Mouse (Mus musculus): ENCODE data around the gene Hykk. TPM values are rescaled to one million over a fixed set of nuclear protein-coding genes. Genes with fewer than 3 reads are reported as not detected.

The Hykk gene
- total and polyA plus RNA-seq, 3 experiments: 0.16 TPM; not detected in 2

DNA sequence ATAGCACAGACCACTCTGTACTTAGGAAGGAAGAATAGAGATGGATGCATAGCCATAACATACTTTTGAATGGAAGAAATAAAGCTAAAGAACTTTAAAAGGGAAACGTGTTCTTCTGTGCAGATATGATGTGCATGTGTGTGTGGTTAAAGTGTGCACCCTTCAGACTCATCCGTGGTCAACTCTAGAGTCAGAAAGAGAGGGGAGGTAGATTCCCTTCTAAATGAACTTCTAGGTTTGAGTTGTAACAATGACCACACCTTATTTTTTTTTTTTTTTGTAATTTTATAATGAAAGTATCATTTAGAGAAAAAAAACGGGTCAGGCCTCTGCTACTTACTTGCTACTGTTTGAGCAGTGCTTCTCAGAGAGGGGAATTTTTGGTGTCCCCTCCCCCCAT is 73.3 kb downstream of the Hykk start:
- DNase-seq (ENCODE audit: low spot score) (no peak), ATAC-seq (ENCODE audit: extremely low read depth, insufficient number of reproducible peaks, low FRiP score, poor library complexity, severe bottlenecking) (no peak)
- peaks cover 31% of the 10 kb centered on the region for H3K4me1 ChIP-seq (ENCODE audit: insufficient read depth, low read depth, low read length)
- no peaks in the 10 kb centered on the region for H3K9me3 ChIP-seq (replicated peaks)
- no peak for TF ChIP-seq CTCF (IDR thresholded peaks at IDR 0.05; ENCODE audit: low read depth, low read length)
- no peak for TF ChIP-seq TAL1 (conservative IDR thresholded peaks at IDR 0.05; ENCODE audit: low read depth, low read length)
- TF ChIP-seq POLR2AphosphoS5 (IDR thresholded peaks at IDR 0.05; ENCODE audit: insufficient replicate concordance, low read depth, low read length): no peak
- no peak for TF ChIP-seq GATA2 (IDR thresholded peaks at IDR 0.05; ENCODE audit: borderline replicate concordance, low read depth, low read length)
- TF ChIP-seq GATA1 (IDR thresholded peaks at IDR 0.05; ENCODE audit: borderline replicate concordance, low read length): no peak
- no peak overlapping the region for H3K4me3 ChIP-seq (ENCODE audit: low read depth, low read length)
- no peaks in the 10 kb centered on the region for H3K36me3 ChIP-seq (replicated peaks)
- H3K27me3 ChIP-seq (ENCODE audit: insufficient read depth, low read length): peaks cover 14% of the 10 kb centered on the region

DNA sequence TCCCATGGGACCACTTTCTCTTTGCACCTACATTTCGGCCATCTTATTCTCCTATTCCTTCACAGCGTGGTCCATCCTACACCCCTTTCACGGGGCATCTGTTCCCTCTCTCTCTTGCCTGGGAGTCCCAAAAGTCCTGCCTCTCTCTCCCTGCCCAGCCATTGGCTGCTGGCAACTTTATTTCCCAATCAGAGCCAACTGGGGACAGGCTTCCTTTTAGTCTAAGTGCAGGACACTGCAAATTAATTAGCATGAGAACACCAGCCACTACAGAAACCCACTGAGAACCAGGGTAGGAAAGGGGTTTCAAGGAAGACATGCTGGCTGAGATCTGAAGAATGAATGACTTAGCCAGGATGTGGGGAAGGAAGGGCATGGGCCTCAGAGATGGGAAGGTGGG is 77.3 kb downstream of the Hykk start:
- Histone ChIP-seq H3K27me3 (ENCODE audit: insufficient read depth, low read length) (peaks cover 9% of the 10 kb centered on the region), H3K9me3 (replicated peaks) (no peaks in the 10 kb centered on the region), H3K4me1 (ENCODE audit: insufficient read depth, low read depth, low read length) (peaks cover 47% of the 10 kb centered on the region), H3K36me3 (replicated peaks) (no peaks in the 10 kb centered on the region), H3K4me3 (ENCODE audit: low read depth, low read length) (no peak overlapping the region)
- TF ChIP-seq GATA2 (IDR thresholded peaks at IDR 0.05; ENCODE audit: borderline replicate concordance, low read depth, low read length) (no peak), POLR2AphosphoS5 (IDR thresholded peaks at IDR 0.05; ENCODE audit: insufficient replicate concordance, low read depth, low read length) (no peak), TAL1 (conservative IDR thresholded peaks at IDR 0.05; ENCODE audit: low read depth, low read length) (no peak), CTCF (IDR thresholded peaks at IDR 0.05; ENCODE audit: low read depth, low read length) (no peak), GATA1 (IDR thresholded peaks at IDR 0.05; ENCODE audit: borderline replicate concordance, low read length) (no peak)
- no peak for DNase-seq (ENCODE audit: low spot score)
- ATAC-seq (ENCODE audit: extremely low read depth, insufficient number of reproducible peaks, low FRiP score, poor library complexity, severe bottlenecking): no peak

DNA sequence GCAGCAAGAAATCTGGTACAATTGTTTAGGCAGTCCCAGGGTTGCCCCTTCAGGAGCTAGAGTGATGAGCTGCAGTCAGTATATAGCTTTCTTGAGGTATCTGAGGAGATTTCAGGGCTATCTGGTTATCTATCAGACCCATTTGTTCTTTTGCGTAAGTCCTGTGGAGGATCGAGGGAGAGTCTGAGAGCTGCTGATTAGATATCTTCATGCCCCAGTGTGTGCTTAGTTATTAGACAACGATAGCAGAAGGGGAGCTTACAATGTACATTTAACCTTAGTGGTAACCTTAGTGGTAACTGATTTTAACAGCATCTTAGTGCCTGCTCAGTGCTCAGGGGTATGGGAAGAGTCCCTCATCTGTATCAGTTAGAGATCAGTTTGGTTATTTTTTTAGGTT is 78.6 kb downstream of the Hykk start:
- ATAC-seq (ENCODE audit: extremely low read depth, insufficient number of reproducible peaks, low FRiP score, poor library complexity, severe bottlenecking): peak; percentile 88
- Histone ChIP-seq H3K4me3 (ENCODE audit: low read depth, low read length) (no peak overlapping the region), H3K36me3 (replicated peaks) (no peaks in the 10 kb centered on the region)

More for the DNA sequence above, 78.6 kb downstream of the Hykk start:
- peaks cover 12% of the 10 kb centered on the region for H3K27me3 ChIP-seq (ENCODE audit: insufficient read depth, low read length)
- H3K9me3 ChIP-seq (replicated peaks): no peaks in the 10 kb centered on the region
- DNase-seq (ENCODE audit: low spot score): peak; percentile 22
- H3K4me1 ChIP-seq (ENCODE audit: insufficient read depth, low read depth, low read length): peaks cover 40% of the 10 kb centered on the region
- TF ChIP-seq GATA1 (IDR thresholded peaks at IDR 0.05; ENCODE audit: borderline replicate concordance, low read length) (no peak), POLR2AphosphoS5 (IDR thresholded peaks at IDR 0.05; ENCODE audit: insufficient replicate concordance, low read depth, low read length) (no peak), TAL1 (conservative IDR thresholded peaks at IDR 0.05; ENCODE audit: low read depth, low read length) (peak; percentile 95)

Other genes with a start within 250 kb of the Hykk start
- 18.6 TPM in 1 of 2 replicates, not detected in the other for gene Dnaja4, start 218.4 kb upstream of the Hykk start, total RNA-seq (2014; fragmentation: Nextera tagmentation)
- gene Dnaja4, start 218.4 kb upstream of the Hykk start, total RNA-seq (2017): 0.12 and 0.16 TPM in 2 replicates
- gene Dnaja4, start 218.4 kb upstream of the Hykk start, polyA plus RNA-seq (2012): not detected in 2 replicates
- 55.8 and 67.6 TPM in 2 replicates for gene Wdr61, start 182.8 kb upstream of the Hykk start, total RNA-seq (2014; fragmentation: Nextera tagmentation)
- 109 and 124 TPM in 2 replicates for gene Wdr61, start 182.8 kb upstream of the Hykk start, total RNA-seq (2017)
- 12.5 and 32.6 TPM in 2 replicates for gene Wdr61, start 182.8 kb upstream of the Hykk start, polyA plus RNA-seq (2012)
- not detected in 2 replicates for gene Crabp1, start 152.5 kb upstream of the Hykk start, total RNA-seq (2014; fragmentation: Nextera tagmentation)
- gene Crabp1, start 152.5 kb upstream of the Hykk start, total RNA-seq (2017): not detected in 2 replicates
- gene Crabp1, start 152.5 kb upstream of the Hykk start, polyA plus RNA-seq (2012): not detected in 2 replicates
- 60.7 and 70.9 TPM in 2 replicates for gene Ireb2, start 53.5 kb upstream of the Hykk start, total RNA-seq (2014; fragmentation: Nextera tagmentation)
- 46.0 and 47.0 TPM in 2 replicates for gene Ireb2, start 53.5 kb upstream of the Hykk start, total RNA-seq (2017)
- gene Ireb2, start 53.5 kb upstream of the Hykk start, polyA plus RNA-seq (2012): 1.4 and 2.1 TPM in 2 replicates
- gene Psma4, start 33.5 kb downstream of the Hykk start, total RNA-seq (2014; fragmentation: Nextera tagmentation): 203 and 219 TPM in 2 replicates
- 293 and 307 TPM in 2 replicates for gene Psma4, start 33.5 kb downstream of the Hykk start, total RNA-seq (2017)
- gene Psma4, start 33.5 kb downstream of the Hykk start, polyA plus RNA-seq (2012): 12.3 and 15.5 TPM in 2 replicates
- gene AY074887, start 33.7 kb downstream of the Hykk start, total RNA-seq (2014; fragmentation: Nextera tagmentation): 1.4 TPM in 1 of 2 replicates, not detected in the other
- not detected in 2 replicates for gene AY074887, start 33.7 kb downstream of the Hykk start, total RNA-seq (2017)
- not detected in 2 replicates for gene AY074887, start 33.7 kb downstream of the Hykk start, polyA plus RNA-seq (2012)
- 1.4 and 2.9 TPM in 2 replicates for gene Chrna5, start 63.6 kb downstream of the Hykk start, total RNA-seq (2014; fragmentation: Nextera tagmentation)
- 0.33 and 0.76 TPM in 2 replicates for gene Chrna5, start 63.6 kb downstream of the Hykk start, total RNA-seq (2017)
- gene Chrna5, start 63.6 kb downstream of the Hykk start, polyA plus RNA-seq (2012): 0.16 and 0.32 TPM in 2 replicates
- not detected in 2 replicates for gene Chrna3, start 109.3 kb downstream of the Hykk start, total RNA-seq (2014; fragmentation: Nextera tagmentation)
- gene Chrna3, start 109.3 kb downstream of the Hykk start, total RNA-seq (2017): 0.05 and 0.12 TPM in 2 replicates
- not detected in 2 replicates for gene Chrna3, start 109.3 kb downstream of the Hykk start, polyA plus RNA-seq (2012)
- gene Chrnb4, start 131.5 kb downstream of the Hykk start, total RNA-seq (2014; fragmentation: Nextera tagmentation): not detected in 2 replicates
- 0.06 and 0.22 TPM in 2 replicates for gene Chrnb4, start 131.5 kb downstream of the Hykk start, total RNA-seq (2017)
- not detected in 2 replicates for gene Chrnb4, start 131.5 kb downstream of the Hykk start, polyA plus RNA-seq (2012)
- 74.3 and 86.9 TPM in 2 replicates for gene Ube2q2, start 231.6 kb downstream of the Hykk start, total RNA-seq (2014; fragmentation: Nextera tagmentation)
- 78.4 and 90.6 TPM in 2 replicates for gene Ube2q2, start 231.6 kb downstream of the Hykk start, total RNA-seq (2017)
- gene Ube2q2, start 231.6 kb downstream of the Hykk start, polyA plus RNA-seq (2012): 31.6 and 42.3 TPM in 2 replicates

Data from G1E (cell line).